Mouse (Mus musculus) c-Kit-positive CD71-positive TER-119-negative erythroid progenitor cells, embryonic 14.5 days (primary cell): Measurements from ENCODE around the gene Ebf1.

Source experiments
- DNase-seq: peaks from one replicate; pipeline ENCODE4 v3.0.0-alpha.2; 2013; ENCODE audit warnings: low read depth

The Ebf1 gene

DNA sequence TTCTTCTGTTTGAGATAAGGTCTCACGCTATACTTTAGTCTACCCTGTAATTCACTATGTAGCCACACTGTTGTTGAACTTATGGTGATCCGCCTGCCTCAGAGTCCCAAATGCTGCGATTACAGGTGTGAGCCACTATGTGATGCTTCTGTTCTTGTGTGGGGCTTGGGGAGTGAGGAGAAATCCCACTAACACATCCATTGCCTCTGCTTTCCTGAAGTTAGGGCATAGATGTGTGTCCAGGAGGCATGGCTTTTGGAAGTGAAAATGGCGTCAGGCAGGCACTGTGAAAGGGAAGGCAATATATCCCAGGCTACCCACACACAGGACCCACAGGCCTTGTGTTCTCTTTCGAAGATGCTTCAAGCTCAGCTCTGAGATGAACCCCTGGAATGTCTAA, 86.8 kb downstream of the Ebf1 start:
- DNase-seq = no peak

DNA sequence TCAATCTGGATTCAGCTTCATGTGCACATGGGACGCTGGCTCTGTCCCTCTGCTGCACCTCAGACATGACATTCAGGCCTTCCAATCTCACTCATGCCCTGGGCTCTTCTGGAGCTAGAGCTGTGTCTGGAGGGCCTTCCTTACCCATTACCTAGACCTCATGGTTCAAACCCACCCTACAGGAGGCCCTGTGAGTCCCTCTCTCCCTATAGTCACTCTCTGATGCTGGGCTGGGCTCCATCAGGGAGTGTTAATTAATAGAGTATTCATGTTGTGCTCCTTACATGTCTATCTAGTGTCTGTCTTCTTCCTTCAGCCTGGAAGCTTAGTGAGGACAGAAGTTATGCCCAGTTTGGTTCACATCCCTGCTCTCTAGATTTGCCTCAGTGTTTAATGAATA, 88.7 kb downstream of the Ebf1 start:
- no peak for DNase-seq

- DNase-seq = no peak
Measured at GRCm38 (mm10) chr11:44706386-44706785, 89.3 kb downstream of the Ebf1 start.

DNA sequence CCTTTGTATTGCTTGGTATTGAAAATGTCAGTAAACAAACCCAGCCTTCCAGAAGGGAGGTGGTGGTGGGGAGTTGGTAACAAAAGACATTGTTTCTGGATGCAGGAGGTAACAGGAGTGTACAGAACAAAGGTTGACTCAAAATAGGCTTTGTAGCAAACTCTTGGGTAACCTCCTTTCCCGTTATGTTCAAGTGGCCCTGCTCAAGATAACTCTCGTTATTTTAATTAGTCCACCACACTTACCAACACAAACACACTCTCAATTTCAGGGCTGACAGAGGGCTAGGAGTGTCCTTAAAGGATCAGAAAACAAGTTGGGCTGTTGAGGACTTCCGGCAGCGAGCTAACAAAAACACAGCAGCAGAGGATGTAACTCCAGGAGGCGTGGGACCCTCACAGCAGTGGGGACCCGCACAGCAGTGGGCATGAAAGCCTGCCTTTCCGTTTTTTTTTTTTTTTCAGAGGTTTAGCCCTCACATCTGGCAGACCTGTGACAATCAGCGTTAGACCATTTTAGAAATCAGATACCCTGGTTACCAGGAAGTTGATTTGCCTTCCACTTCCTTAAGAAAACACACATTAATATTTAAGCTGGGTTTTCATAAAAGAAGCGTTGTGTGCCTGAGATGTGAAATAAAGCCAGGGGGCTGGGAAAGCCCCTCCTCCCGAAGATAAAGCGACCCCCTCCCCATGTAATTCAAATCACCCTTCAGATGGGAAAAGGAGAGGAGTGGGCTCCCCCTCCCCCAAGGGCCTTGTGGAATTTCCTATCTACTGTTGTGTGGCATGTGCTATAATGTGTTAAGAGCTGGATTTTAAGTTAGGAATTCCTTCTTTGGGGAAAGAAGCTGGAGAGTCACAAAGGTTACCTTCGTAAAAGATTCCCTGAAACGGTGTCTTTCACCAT, 90.5 kb downstream of the Ebf1 start:
- no peak for DNase-seq

GRCm38 (mm10) chr11:44708290-44708685, 91.2 kb downstream of the Ebf1 start:
- no peak for DNase-seq

DNA sequence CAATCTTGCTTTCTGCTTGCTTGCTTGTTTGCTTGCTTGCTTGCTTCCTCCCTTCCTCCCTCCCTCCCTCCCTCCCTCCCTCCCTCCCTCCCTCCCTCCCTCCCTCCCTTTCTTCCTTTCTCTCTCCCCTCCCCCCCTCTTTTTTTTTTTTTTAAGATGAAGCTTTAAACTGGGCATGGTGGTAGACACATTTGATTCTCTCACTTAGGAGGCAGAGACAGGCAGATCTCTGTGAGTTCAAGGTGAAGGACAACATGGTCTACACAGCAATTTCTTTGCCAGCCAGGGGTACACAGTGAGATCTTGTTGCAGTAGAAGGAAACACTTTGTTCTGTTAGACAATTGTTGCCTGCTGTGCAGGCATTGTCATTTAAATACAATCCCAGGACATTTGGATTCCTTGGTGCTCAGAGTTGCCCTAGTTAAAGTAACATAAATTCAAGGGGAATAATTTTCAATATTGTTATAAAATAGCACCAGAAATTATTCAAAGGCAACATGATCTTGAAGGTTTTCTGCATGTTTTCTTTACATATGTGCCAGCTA, 92.0 kb downstream of the Ebf1 start:
- DNase-seq = no peak

GRCm38 (mm10) chr11:44709869-44710460, 92.8 kb downstream of the Ebf1 start:
- no peak for DNase-seq

DNA sequence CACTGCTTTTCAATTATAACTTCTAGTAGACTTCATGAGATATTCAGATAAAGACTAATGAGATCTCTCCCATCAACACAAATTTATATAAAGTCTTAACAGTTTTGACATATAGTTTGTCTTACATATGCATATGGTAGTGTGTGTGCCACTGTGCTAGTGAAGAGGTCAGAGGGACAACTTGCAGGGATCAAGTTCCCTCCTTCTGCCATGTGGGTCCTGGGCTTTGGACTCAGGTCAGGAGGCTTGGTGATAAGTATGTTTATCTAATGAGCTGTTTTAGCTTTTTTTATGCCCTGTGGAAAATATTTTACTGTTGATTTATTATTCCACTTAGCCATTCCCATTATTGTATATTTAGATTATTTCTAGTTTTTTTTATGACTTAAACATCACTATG, 93.7 kb downstream of the Ebf1 start:
- no peak for DNase-seq

DNA sequence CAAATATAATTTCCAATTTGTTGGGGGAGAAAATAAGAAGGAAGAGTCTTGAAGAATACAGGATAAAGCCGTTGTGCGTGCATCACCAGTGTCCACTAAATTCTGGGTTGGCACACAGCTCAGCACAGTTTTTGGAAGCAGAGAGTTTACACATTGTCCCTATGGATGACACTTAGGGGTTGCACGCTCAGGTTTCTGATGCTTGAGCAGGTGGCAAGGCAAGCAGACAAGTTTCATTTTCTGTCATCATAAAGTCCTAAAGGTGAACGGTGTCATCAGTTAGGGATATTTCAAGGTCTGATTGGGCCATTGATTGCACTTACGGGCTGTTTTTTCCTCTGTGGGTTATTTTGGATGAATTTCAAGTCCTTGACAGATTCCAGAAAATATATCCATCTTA, 97.1 kb downstream of the Ebf1 start:
- no peak for DNase-seq

DNA sequence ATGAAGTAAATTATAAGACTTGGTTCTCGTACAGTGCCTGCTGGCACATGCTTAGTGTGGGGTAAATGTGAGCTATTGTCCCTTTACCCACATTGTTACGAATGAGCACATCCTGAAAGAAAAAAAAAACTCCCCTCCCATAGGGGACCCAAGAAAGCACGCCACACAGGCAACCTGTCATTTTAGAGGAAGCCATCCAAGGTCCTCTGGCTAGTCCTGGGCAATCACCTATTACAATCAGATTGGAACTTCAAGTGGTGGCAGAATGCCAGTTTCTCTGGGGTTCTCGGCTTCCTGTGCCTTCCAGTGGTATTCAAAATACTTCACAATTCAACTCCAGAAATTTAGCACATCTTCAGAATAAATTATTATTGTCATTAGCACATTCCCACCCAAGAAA, 98.7 kb downstream of the Ebf1 start:
- no peak for DNase-seq

DNA sequence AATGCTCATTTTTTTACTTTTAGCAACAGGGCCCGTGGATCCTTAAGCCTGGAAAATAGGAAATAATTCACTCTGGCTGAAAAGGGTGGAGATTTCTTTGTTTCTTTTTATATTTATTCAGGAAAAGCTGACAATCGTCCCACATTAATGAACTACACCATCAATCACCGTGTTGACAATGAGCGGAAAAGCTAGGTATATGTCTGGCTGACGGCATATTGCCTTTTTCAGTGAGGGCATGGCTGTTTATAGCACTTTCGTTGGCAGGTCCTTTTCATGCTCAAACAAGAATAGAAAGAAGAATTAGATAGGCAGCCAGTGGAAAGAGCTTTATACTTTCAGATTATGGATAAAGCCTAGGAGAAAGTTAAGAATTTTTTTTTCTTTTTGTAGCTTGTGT, 99.8 kb downstream of the Ebf1 start:
- no peak for DNase-seq

DNA sequence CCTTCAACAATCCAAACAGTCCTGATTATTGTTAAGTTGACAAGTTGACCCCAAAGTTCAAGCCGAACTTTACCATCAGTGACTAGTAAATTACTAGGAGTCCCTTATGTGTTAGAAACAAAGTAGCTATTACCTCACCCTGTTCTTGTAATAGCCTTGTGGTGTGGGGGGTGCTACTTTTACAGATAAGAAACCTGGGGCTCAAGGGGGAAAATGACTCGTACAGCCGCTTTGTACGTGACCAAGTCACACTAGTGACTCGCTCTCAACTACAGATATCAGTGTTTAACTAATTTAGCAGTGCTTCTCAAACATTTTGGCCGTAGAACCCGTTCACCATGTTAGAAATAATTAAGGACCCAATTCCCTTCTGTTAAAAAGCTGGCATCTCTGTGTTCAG, 100.5 kb downstream of the Ebf1 start:
- no peak for DNase-seq

DNA sequence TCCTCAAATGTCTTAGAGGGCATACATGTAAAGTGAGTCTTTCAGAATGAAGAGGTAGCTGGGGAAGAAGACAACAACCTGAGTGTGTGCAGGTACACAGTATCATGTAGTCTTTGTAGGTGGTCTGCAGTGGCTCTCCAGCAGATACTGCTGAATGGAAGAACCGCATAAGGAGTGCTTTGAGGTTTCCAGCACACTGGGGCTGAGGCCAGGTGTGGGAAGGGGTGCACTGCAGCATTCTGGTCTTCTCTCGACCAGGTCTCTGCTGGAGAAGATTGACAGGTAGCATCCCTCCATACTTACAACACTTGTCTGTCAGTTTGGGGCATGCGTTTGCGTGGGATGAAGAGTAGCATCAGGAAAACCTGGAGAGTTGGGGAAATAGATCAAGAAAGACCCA, 104.9 kb downstream of the Ebf1 start:
- no peak for DNase-seq

- DNase-seq = no peak
Measured at GRCm38 (mm10) chr11:44723950-44724502, 106.9 kb downstream of the Ebf1 start.

- no peak for DNase-seq
Measured at GRCm38 (mm10) chr11:44725732-44726131, 108.6 kb downstream of the Ebf1 start.

GRCm38 (mm10) chr11:44727376-44727775, 110.3 kb downstream of the Ebf1 start:
- no peak for DNase-seq

DNA sequence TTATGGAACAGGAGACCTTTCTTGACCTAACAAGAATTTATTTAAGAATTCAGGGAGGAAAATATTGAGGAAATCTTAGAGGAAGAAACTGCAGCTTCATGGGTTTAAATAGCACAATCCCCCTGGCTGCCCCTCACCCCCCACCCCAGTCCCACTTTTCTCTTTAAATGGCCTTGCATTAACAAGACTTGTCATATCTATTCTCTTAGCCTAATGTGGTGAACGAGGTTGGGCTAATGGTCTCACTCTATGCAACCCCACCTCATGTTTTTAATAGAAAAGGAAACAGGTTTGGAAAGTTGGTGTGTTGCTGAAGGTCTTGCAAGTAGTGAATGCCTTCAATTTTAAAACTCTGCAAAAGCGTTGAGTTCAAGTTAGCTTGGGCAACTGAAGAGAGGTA, 110.7 kb downstream of the Ebf1 start:
- no peak for DNase-seq

GRCm38 (mm10) chr11:44728271-44728670, 111.2 kb downstream of the Ebf1 start:
- DNase-seq = no peak

DNA sequence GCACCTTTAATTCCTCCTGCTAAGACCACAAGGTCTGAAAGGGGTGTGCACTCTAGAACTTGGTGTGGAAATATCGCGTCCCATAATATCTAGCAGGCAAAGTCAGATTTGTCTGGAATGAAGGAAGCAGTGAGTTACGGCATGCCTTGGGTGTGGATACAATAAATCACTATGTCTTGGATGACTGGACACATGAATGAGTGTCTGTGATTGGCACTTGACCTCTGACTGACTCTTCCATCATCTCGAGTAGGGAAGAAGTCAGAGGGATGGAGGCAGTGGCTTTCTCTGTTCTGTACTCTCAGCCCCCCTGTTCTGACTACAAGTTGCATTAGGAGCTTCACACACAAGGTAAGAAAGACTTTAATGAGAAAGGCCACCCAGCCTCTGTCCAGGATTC, 112.8 kb downstream of the Ebf1 start:
- no peak for DNase-seq

- no peak for DNase-seq
Measured at GRCm38 (mm10) chr11:44731763-44732162, 114.6 kb downstream of the Ebf1 start.

GRCm38 (mm10) chr11:44733276-44733675, 116.2 kb downstream of the Ebf1 start:
- no peak for DNase-seq

DNA sequence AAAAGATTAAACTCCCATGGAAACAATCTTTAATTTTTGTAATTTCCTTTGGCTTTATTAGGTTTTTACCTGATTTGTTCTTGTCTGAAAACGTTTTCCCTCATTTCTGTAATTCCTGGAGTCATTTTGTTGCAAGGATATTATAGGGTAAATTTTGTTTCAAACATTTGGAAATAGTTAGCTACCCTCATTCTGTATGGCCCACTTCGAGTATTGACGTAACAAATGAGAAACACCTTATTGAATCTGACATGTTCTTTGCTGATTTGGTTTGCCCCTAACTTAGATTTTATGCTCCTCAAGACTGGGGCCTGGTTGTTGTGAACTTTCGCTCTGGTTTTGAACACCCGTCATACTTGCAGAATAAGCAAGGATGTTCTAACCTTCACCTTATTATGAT, 120.9 kb downstream of the Ebf1 start:
- DNase-seq = no peak

- no peak for DNase-seq
Measured at GRCm38 (mm10) chr11:44738820-44739219, 121.7 kb downstream of the Ebf1 start.
